Mouse (Mus musculus) T-cell, adult 2 months (primary cell): ENCODE measurements around the gene Ubap2.

ENCODE experiments used
- DNase-seq: peaks from one replicate; pipeline ENCODE4 v3.0.0; 2022; ENCODE audit warnings: low spot score

The Ubap2 gene

DNA sequence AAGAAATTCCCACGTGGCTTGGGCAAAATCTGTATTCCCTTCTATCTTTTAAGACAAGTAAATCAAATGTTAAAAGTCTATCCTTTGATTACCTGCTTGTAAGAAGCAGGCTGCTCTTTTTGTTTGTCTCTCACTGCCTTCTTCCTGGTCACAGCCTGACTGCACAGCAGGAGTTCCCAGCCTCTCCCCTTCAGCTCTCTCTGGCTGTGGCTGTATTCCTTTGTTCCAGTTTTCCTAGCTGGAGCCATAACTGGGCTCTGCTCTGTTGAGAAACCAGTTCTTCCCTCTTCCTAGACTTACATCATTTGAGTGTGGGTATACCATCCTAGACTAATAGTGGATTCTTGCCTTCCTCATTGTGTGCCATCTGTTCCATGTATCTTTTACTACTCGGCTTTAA is 110.0 kb downstream of the Ubap2 start:
- no peak for DNase-seq

DNA sequence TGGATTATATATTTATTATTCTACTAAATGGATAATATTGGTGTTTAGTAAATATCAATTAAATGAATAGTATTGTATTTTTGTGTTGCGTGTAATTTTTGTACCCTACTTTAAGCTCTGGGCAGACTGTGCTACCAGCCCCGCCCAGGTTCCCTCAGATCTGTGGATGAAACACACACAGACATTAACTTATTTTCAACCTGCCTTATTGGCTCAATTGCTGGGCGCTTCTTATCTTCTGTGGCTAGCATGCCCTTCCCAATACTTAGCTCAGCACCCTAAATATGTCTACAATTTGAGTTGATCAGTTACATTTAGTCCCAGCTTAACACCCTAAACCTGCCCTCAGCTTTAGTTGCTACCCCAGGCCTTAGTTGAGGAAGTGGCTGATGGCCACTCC is 113.7 kb downstream of the Ubap2 start:
- no peak for DNase-seq

DNA sequence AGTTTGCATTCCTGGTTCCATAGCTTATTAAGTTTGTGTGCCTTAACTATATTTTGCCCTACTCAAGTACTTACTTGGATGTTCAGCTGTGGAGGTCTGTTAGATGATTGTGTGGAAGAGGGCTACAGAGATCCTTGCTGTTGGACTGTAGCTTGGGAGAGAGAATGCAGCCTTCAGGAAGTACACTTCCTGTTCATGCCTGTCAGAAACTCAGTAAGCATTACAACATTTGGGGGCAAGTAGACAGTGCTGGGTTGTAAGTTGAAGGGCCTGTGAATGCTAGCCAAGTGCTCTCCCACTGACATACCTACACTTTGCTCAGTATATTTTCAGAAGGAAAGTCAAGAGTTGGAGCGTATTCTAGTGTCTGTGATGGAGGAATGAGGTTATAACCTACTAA is 116.7 kb downstream of the Ubap2 start:
- no peak for DNase-seq

DNA sequence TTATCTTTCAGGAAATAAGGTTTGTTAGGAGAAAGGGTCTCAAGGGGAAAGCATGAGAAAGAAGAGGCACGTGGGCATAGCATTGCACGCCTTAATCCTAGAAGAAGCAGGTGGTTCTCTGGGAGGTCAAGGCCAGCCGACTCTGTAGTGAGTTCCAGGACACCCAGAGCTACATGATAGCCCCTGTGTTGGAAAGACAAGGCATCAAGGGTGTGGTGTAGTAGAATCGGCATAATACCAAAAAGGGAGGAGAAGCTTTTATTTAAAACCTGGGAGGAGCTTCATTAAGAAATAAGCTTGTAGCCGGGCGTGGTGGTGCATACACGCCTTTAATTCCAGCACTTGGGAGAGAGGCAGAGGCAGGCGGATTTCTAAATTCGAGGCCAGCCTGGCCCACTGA is 118.0 kb downstream of the Ubap2 start:
- DNase-seq: no peak

DNA sequence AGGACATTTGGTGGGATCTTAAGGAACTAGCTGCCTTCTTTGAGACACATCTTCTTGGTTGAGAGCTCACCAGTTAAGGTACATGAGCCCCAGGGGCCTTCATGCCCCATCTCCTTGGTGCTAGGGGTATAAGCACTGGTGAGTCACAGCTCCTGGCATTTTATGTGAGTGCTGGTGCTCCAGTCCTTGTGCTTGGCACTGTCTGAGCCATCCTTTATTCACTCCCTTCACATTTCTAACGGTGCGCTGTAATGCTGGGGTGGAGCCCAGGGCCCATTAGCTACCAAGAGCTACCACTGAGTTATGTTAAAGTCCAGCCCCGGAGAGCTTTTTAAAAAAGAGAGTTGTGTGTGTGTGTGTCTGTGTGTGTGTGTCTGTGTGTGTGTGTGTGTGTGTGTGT is 121.8 kb downstream of the Ubap2 start:
- DNase-seq: no peak

DNA sequence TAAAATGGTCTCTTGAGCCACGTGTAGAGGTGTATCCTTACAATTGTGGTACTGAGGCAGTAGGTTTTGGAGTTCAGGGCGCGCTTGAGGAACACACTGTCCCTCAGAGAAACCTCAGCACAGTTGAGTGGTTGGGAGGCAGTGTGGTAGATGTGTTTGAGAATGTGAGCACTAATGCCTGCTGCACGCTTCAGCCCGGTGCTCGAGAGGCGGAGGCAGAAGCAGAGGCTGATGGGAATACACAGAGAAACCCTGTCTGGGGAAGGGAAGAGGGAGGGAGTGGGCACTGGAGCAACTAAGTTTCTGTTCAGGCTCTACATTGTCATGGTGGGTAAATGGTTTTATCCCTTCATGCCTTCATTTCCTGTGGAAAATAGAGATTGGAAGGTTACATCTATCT is 123.8 kb downstream of the Ubap2 start:
- DNase-seq: no peak

DNA sequence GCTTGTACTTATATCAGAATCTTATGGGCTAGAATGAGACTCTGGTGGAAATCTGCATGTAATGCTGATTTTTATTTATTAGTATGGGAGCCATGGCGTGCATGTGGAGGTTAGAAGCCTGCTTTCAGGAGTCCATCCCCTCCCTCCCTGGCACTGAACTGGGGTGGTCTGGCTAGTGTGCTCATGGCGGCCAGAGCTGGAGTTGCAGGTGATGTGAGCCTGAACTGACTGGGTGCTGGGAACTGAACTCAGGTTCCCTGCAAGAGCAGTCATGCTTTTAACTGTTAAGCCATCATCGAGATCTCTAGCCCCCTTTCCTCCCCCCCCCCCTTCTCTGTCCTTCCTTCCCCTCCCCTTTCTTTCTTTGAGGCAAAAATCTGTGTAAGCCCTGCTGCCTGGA is 125.1 kb downstream of the Ubap2 start:
- DNase-seq: no peak
